Mouse (Mus musculus) liver, embryonic 13.5 days (tissue): ENCODE measurements around the gene Arpc3. TPM values are rescaled to one million over a fixed set of nuclear protein-coding genes. Genes with fewer than 3 reads are reported as not detected.
"Not testable (repeated sequence)": the region's sequence is repeated elsewhere in the genome, so short reads cannot be mapped to it uniquely, and the experiment has no call there.

ENCODE experiments used
- ATAC-seq: fragments of 200-750 bp; cut with Nextera tagmentation; 2 replicates; pipeline ENCODE4 v1.8.0; 2017; ENCODE audit warnings: low read depth, mild to moderate bottlenecking, moderate number of reproducible peaks, moderate library complexity
- DNase-seq: peaks from one replicate; pipeline ENCODE4 v3.0.0; 2022
- H3K27ac ChIP-seq: fragments of 300-500 bp; sonication (generic); 2 replicates; pipeline ENCODE4 v1.5.1; 2015; ENCODE audit warnings: moderate library complexity, mild to moderate bottlenecking, inconsistent platforms
- H3K27me3 ChIP-seq: fragments of 300-500 bp; sonication (generic); 2 replicates; pipeline ENCODE4 v1.6.1; 2015; ENCODE audit warnings: mild to moderate bottlenecking, inconsistent platforms
- H3K36me3 ChIP-seq: fragments of 300-500 bp; sonication (generic); 2 replicates; pipeline ENCODE4 v1.6.1; 2015; ENCODE audit warnings: mild to moderate bottlenecking, inconsistent platforms
- H3K4me1 ChIP-seq: fragments of 300-500 bp; sonication (generic); replicated peaks from 2 replicates; pipeline ENCODE4 v1.6.1; 2015; ENCODE audit warnings: inconsistent platforms
- H3K4me2 ChIP-seq: fragments of 300-500 bp; sonication (generic); 2 replicates; pipeline ENCODE4 v1.6.1; 2015; ENCODE audit warnings: inconsistent platforms, mild to moderate bottlenecking, moderate library complexity
- H3K4me3 ChIP-seq: fragments of 300-500 bp; sonication (generic); replicated peaks from 2 replicates; pipeline ENCODE4 v1.5.1; 2015; ENCODE audit warnings: mild to moderate bottlenecking, inconsistent platforms
- H3K9ac ChIP-seq: fragments of 300-500 bp; sonication (generic); 2 replicates; pipeline ENCODE4 v1.6.1; 2015; ENCODE audit warnings: mild to moderate bottlenecking, inconsistent platforms
- H3K9me3 ChIP-seq: fragments of 300-500 bp; sonication (generic); replicated peaks from 2 replicates; pipeline ENCODE4 v1.6.1; 2016; ENCODE audit warnings: inconsistent platforms
- WGBS: fragments of 180-500 bp; shearing (Covaris S2); methylation state at CpG from one replicate; pipeline ENCODE4 v1.1.7; 2015; ENCODE audit not compliant: insufficient replicate concordance; 5-methylcytosine and 5-hydroxymethylcytosine counted together
- polyA plus RNA-seq: library from polyadenylated mRNA; unstranded; fragments of >200 nt; fragmentation: Nextera tagmentation; extraction: Ambion mirVana; gene quantifications from 2 replicates; pipeline ENCODE4 v1.2.1, GENCODE M21; 2015

The Arpc3 gene
- polyA plus RNA-seq, 1 experiment from 2014 or later: 103 TPM

GRCm38 (mm10) chr5:122457054-122457453, 65.4 kb downstream of the Arpc3 start:
- H3K9ac ChIP-seq, H3K4me1 ChIP-seq, DNase-seq, H3K27me3 ChIP-seq, H3K4me3 ChIP-seq, H3K4me2 ChIP-seq, H3K27ac ChIP-seq, H3K9me3 ChIP-seq, ATAC-seq: not testable (repeated sequence)
- 86% methylated on average over 9 of the region's 9 CpGs for WGBS
- H3K36me3 ChIP-seq: peaks cover 99% of the 10 kb centered on the region

GRCm38 (mm10) chr5:122458066-122458465, 66.4 kb downstream of the Arpc3 start:
- H3K4me2 ChIP-seq: no peak overlapping the region
- no peak overlapping the region for H3K27ac ChIP-seq
- no peaks in the 10 kb centered on the region for H3K4me1 ChIP-seq
- H3K9me3 ChIP-seq: no peaks in the 10 kb centered on the region
- DNase-seq (no peak), ATAC-seq (no peak)
- no peak overlapping the region for H3K9ac ChIP-seq
- no peak overlapping the region for H3K4me3 ChIP-seq
- 73% methylated on average over 4 of the region's 4 CpGs for WGBS
- H3K36me3 ChIP-seq: peaks cover 99% of the 10 kb centered on the region
- H3K27me3 ChIP-seq: no peaks in the 10 kb centered on the region

- no peak overlapping the region for H3K27ac ChIP-seq
- H3K4me2 ChIP-seq: no peak overlapping the region
- 89% methylated on average over 5 of the region's 5 CpGs for WGBS
- H3K9me3 ChIP-seq: no peaks in the 10 kb centered on the region
- no peaks in the 10 kb centered on the region for H3K27me3 ChIP-seq
- H3K4me1 ChIP-seq: no peaks in the 10 kb centered on the region
- H3K9ac ChIP-seq: no peak overlapping the region
- no peak for ATAC-seq
- no peak overlapping the region for H3K4me3 ChIP-seq
- no peak for DNase-seq
- H3K36me3 ChIP-seq: peaks cover 99% of the 10 kb centered on the region
Measured at GRCm38 (mm10) chr5:122459335-122459734, 67.7 kb downstream of the Arpc3 start.

GRCm38 (mm10) chr5:122460656-122461055, 69.0 kb downstream of the Arpc3 start:
- peaks cover 99% of the 10 kb centered on the region for H3K36me3 ChIP-seq
- H3K27me3 ChIP-seq: no peaks in the 10 kb centered on the region
- H3K4me2 ChIP-seq: no peak overlapping the region
- no peaks in the 10 kb centered on the region for H3K9me3 ChIP-seq
- H3K4me3 ChIP-seq: no peak overlapping the region
- H3K27ac ChIP-seq: no peak overlapping the region
- WGBS: 91% methylated on average over 11 of the region's 11 CpGs
- no peak for ATAC-seq
- H3K9ac ChIP-seq: no peak overlapping the region
- no peaks in the 10 kb centered on the region for H3K4me1 ChIP-seq
- no peak for DNase-seq

- Histone ChIP-seq H3K27ac (no peak overlapping the region), H3K4me3 (no peak overlapping the region), H3K9ac (no peak overlapping the region), H3K4me2 (no peak overlapping the region), H3K36me3 (peaks cover 100% of the 10 kb centered on the region), H3K27me3 (no peaks in the 10 kb centered on the region), H3K4me1 (no peaks in the 10 kb centered on the region), H3K9me3 (no peaks in the 10 kb centered on the region)
- no peak for DNase-seq
- ATAC-seq: no peak
- 89% methylated on average over 9 of the region's 9 CpGs for WGBS
Measured at GRCm38 (mm10) chr5:122461431-122461830, 69.8 kb downstream of the Arpc3 start.

Other genes starting within 250 kb of the Arpc3 start
- gene Ppp1cc, start 233.6 kb upstream of the Arpc3 start, polyA plus RNA-seq: 164 and 177 TPM in 2 replicates
- 1.4 and 2.1 TPM in 2 replicates for gene Hvcn1, start 185.1 kb upstream of the Arpc3 start, polyA plus RNA-seq
- gene Tctn1, start 127.4 kb upstream of the Arpc3 start, polyA plus RNA-seq: 0.68 and 1.1 TPM in 2 replicates
- 3.4 and 3.5 TPM in 2 replicates for gene Pptc7, start 107.5 kb upstream of the Arpc3 start, polyA plus RNA-seq
- gene Rad9b, start 37.6 kb upstream of the Arpc3 start, polyA plus RNA-seq: 2.8 and 2.9 TPM in 2 replicates
- 131 and 141 TPM in 2 replicates for gene Vps29, start 37.5 kb upstream of the Arpc3 start, polyA plus RNA-seq
- 74.4 and 86.6 TPM in 2 replicates for gene Gpn3, start 20.0 kb upstream of the Arpc3 start, polyA plus RNA-seq
- 23.4 and 23.6 TPM in 2 replicates for gene Fam216a, start 19.5 kb upstream of the Arpc3 start, polyA plus RNA-seq
- gene Anapc7, start 29.8 kb downstream of the Arpc3 start, polyA plus RNA-seq: 18.4 and 18.9 TPM in 2 replicates
- 14.1 and 17.1 TPM in 2 replicates for gene Atp2a2, start 110.3 kb downstream of the Arpc3 start, polyA plus RNA-seq
- gene Ift81, start 222.6 kb downstream of the Arpc3 start, polyA plus RNA-seq: 3.0 and 3.8 TPM in 2 replicates